Mouse (Mus musculus) embryo, embryonic 10 days (tissue): Measurements from ENCODE around the gene Spindoc.

ENCODE experiments used
- DNase-seq: peaks from one replicate; pipeline ENCODE4 v3.0.0-alpha.2; 2015; ENCODE audit warnings: low spot score

The Spindoc gene

DNA sequence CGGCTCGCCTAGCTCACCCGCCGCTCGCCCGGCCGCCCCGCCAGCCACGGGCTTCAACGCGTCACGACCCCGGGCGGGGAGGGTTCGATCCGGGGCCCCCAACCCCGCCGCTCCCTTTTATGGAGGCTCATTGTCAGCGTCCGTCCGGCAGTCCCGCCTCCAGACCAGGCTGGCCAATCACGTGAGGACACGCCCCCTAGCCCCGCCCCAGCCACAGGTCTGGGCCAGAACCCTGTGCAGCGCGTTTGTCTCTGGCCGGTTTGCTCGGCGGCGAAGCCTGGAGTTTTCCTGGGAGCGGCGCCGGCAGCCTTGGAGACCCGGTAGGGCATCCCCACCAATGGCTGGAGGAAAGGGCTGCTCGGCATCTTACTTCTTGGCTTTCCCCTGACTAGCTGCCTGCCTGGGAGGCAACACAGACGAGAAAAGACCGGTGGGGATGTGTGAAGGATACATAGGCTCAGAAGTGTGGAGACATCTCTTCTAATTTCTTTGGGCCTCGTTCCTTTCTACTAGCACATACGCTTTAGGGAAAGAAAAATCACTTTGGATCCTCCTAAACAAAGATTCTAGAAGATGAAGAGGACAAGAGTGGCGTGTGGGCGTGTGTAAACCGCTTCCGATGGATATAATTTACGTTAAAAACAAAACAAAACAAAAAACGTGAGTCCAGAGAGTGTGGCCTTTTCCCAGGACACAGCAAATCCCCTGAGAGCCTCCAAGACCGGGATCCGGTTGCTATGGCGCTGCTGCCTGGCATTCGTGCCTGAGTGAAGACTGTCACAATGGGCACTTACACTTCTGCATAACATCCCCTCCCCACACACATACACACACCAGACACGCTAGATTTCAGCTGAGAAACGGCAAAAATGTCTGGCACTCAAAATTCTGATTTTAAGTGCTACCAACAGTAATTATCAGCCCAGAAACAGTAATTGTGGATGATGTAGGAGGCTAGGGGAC, at the start of gene Spindoc:
Gene Spindoc (minus strand): TSS at position 92 of the 963 bp plus-strand sequence.
- DNase-seq, result peak; percentile 97

DNA sequence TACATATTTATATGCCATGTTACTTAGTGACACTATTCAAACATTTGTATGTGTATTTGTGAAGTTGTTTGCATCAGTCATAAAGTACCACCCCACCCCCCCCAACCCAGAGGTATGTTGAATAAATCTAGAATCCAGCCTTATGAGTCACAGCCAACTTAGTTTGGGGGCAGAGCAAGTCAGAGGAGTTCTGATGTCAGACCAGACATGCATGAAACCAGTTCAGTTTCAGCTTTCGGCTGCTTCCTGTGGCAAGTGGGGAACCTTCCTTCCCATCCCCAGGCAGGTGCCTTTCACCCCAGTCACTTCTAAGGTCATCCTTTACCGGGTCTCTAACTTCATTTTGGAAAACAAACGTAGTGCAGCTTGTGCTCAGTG, 42.6 kb upstream of the Spindoc start:
- DNase-seq, result no peak

DNA sequence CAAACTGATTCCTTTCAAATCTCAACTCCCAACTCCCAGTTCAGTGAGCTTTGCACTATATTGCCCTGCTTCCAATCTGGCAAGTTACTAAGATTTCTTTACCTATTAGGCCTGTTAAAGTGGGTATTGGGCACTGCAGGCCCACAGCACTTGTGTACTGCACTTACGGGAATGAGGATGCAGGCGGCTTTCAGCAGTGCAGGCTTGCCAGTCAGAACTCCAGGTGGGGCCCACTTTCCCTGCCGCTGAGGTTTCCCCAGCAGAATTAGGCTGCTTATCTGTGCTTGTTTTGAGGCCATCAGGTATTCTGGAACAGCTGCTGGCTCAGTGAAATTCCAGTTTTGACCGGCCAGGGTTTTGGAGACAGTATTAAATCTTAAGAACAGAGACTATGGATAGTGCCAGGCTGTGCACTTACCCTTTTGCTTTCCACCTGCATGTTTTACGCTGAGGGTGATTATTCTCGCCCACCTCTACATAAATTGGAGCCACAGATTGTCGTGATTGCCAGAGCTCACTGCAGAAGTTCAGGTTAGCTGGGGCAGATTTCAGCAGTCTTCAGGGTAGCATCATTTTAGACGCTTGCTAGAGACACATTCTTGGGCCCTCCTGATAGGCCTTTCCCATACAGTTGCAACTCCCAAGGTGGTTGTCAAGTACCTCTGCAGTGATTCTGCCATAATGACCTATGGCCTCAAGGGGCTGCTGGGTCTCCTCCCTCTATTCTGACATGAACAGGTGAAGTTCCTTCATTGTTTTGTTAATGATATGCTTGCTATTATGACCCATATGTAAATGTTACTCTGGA, 42.0 kb upstream of the Spindoc start:
- DNase-seq, result no peak

DNA sequence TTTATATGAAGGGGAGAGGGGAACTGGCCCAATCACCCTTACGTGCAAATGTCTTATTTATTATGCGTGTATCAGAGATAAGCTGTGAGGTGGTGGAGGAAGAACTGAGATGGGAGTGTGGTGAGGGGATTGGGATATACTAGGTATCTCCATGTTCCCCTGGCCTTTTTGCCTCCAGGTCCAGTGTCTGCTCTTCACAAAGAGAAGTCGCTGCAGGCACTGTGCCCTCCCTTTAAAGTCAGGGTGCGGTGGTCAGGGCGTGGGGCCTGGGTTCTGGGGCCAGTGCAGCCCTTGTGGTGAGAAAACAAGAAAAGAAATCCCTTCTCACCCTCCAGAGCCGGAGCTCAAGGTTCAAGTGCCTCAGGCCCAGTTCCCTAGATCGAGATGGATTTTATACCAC, 41.3 kb upstream of the Spindoc start:
- no peak for DNase-seq

DNA sequence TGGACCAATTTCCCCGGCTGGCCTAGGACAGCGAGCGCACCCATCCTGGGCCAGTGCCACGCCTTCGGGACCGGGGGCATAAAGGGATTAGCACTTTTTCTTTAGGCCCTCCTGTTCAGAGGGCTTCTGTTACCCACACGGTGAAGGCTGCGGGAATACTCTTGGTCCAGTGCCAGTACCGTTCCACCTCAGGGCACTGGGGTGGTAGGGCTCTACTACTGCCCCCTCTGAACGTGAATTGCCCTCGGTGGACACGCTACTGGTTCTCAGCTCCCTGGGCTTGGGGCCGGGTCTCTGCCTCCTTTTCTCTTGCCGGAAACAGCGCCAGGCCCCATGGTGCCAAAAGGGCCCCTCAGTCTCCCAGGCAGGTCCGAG, 40.8 kb upstream of the Spindoc start:
- DNase-seq, result no peak

DNA sequence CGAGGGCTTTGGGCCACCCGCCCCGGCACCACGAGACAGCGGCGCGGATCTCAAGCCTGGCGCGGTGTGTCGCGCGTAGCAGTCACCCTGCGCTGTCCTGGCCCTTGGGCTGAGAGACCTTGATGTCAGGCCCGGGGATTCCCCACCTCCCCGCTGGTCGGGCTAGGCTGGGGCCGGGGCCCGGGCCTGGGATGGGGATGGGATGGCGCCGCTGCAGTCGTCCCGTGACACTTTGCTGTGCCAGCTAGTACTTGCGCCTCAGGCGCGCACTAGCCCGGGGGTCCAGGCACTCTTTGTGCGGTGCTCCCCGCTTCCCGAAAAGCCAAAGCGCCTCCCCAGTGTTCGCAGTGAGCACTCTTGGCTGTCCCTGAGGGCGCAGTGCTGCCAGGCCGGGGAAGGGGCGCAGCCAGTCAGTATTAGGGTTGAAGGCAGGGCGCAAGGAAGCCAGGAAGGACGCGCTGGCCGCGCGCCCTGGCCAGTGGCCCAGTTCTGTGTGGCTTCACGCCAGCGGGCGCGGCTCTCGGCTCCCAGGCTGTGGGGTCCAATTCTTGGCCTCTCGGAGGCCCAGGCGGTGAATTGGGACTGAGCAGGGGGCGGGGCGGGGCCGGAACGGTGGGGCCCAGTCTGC, 40.3 kb upstream of the Spindoc start:
- DNase-seq, result peak; percentile 49

DNA sequence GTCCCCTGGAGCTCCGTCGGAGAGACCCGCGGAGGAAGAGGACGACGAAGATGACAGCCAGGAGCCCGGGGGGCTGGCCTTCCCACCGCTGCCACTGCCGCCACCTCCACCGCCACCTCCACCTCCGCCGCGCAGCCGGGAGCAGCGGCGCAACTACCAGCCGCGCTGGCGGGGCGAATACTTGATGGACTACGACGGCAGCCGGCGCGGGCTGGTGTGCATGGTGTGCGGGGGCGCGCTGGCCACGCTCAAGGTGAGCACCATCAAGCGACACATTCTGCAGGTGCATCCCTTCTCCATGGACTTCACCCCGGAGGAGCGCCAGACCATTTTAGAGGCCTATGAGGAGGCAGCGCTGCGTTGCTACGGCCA, 39.8 kb upstream of the Spindoc start:
- peak; percentile 49 for DNase-seq

DNA sequence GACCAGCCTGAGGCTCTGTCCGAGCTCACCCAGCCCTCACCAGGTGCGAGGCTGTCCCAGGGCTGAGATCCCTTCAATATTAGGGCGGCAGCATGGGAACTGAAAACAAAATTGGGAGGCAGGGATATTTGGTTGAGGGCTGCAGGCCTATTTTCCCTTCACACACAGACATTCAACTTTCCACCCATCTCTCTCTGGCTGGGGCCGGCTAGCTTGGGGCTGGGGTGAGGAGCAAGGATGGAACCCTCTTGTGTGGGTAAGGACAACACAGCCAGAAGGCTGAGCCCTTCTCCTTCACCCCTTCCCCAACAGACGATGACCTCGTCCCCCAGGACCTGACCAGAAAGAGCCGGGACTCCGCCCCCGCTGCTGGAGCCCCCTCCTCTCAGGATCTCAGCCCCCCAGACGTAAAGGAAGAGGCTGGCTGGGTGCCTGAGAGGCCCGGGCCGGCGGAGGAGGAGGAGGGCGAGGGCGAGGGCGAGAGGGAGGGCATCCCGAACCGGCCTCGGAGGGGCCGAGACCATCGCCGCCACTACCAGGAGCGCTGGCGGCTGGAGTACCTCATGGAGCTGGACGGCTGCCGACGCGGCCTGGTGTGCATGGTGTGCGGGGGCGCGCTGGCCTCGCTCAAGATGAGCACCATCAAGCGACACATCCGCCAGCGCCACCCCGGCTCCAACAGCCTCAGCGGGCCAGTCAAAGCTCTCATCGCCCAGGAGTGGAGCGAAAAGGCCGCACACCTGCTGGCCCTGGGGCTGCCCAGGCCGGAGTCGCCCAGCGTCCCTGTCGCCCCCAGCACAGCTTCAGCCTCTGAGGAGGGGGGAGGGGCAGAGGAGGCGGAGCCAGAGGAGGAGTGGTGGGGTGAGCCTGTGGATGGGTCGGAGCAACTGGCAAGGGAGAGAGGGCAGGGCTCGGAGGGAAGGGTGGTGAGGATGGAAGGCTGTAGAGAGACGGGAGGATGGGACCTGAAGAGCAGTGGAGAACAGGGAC, 39.1 kb upstream of the Spindoc start:
- DNase-seq, result peak; percentile 76

DNA sequence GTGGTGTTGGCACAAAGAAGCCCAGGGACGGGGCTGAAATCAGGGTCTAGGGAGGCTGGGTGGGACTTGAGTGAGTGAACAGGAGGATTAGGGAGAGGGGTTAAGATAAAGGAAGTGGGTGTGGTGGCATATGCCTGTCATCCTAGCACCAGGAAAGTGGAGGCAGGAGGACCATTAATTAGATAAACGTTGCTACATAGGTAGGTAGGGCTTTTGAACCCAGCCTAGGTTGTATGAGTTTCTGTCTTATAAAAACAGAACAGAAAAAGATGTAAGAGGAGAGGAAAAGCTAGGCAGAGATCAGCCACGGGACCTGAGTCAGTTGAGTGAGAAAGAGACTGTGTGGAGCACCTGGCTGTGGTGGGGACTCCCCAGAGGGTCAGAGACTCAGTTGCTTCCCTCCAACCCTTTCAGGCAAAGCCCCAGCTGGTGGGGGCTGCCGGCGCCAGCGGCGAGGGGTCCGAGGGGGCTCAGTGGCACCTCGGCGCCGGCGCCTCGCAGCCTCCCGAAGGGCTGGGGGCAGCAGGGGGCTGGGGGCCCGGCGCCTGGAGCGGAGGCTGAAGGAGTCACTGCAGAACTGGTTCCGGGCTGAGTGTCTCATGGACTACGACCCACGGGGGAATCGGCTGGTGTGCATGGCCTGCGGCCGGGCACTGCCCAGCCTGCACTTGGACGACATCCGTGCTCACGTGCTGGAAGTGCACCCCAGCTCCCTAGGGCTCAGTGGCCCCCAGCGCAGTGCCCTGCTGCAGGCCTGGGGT, 38.2 kb upstream of the Spindoc start:
- no peak for DNase-seq

DNA sequence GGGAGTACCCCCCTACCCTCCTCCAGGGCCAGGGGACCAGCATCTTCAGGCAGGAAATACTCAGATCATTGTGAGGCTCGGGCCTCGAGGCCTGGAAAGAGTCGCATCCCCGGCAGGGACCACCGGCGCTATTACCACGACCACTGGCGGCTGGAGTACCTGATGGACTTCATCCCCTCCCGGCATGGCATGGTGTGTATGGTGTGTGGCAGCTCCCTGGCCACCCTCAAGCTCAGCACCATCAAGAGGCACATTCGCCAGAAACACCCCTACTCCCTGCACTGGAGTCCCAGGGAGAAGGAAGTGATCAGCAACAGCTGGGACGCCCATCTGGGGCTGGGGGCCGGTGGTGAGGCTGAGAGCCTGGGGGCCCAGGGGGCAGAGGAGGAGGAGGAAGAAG, 37.3 kb upstream of the Spindoc start:
- no peak for DNase-seq

DNA sequence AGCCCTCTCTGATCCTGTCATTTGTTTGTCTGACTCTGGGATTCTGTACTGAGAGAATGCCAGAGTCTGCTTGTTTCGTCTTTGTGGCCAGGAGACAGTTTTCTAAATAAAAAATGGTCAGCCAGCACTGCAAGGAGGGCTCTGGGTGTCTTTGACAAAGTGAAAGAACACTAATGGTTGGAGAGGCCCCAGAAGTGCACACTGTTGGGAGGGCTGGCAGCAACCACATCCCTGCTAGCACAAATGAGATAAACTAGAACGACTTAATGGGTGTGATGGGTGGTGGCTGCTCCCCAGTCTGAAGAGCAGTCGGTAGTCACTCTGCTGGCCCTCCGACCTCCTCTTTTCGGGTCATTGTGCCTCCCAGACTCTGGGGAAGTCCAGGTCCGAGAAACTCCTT, 36.3 kb upstream of the Spindoc start:
- DNase-seq, result no peak

DNA sequence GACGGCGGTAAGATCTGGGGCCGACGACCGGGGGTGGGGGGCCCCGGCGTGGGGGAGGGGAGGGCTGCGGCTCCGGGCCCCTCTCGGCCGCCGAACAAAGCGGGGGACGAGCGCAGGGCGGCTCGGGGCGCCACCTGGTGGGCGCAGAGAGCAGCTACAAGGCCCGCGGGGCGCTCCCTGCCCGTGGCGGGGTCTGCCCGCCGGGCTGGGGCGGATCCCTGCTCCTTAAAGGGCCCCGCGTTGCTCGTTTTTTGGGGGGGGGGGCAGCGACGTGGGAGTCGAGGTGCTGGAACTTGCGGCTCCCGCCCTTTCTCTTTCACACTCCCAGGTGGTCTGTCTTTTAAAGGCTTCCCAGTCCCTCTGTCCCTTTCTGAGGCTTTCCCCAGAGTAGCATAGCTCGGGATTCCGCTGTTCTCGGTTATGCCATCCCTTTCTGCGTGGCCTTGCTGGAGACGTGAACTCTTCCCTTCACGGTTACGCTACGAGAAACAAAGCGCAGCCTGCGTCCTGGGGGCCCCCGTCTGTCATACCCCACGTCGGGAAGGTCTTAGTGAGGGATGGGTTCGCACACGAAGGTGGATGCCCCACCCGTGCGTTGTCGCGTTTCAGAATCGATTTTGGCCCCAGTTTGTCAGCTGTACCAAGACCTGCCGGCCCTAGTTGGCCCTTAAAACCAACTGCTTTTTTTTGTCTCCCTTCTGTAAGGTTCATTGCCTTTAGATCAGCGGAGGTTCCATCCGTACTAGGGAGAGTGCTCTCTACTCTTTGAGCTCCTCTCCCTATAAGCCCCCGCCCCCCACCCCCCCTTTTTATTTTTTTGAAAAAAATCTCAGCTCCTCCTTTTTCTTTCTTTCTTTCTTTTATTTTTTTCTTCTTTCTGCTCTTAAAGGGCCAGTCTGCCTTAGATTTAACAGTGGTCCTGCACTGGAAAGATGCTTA, 35.4 kb upstream of the Spindoc start:
- DNase-seq, result peak; percentile 87

DNA sequence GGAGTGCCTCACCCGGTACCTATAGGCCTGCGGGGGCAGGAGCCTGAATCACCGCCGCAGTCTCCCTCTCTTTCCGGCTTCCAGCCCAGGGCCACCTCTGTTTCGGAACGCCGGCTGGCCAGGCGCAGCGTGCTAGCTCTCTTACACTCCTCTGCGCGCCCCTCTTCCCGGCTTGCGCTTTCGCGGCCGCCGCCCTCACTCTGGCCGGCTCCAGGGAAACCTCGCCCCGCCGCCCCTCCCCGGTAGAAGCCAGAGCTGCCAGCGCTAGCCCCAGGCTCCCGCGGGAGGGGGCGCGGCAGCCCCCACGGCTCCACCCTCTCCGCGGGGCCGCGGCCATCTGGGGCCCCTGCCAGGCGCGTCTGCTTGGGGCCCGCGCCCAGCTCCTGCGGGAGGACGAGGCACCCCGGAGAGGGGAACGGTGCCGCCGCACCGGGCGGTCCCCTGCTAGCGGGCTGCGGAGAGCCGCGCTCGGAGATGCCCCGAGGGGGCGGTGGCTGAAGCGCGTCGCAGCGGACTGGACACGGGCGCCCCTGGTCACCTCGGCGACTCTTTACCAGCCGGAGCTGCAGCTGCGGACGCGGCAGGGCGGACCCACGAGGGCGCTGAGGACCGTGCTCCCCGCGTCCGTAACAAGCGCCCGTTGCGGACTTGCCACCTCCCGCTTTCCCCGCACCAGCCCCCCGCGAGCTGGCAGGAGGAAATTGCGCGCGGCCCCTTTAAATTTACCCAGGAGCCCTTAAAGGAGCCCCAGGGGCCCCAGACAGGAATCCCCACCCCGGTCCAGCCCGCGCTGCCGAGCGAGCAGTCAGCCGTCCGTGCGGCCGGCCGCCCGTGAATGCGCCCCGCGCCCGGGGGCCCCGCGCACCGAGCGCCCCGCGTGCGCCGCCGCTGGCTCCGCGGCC, 34.3 kb upstream of the Spindoc start, which contains the start of gene 2700081O15Rik:
Gene 2700081O15Rik (plus strand): TSS at position 792 of the 902 bp plus-strand sequence.
- DNase-seq, result peak; percentile 73

DNA sequence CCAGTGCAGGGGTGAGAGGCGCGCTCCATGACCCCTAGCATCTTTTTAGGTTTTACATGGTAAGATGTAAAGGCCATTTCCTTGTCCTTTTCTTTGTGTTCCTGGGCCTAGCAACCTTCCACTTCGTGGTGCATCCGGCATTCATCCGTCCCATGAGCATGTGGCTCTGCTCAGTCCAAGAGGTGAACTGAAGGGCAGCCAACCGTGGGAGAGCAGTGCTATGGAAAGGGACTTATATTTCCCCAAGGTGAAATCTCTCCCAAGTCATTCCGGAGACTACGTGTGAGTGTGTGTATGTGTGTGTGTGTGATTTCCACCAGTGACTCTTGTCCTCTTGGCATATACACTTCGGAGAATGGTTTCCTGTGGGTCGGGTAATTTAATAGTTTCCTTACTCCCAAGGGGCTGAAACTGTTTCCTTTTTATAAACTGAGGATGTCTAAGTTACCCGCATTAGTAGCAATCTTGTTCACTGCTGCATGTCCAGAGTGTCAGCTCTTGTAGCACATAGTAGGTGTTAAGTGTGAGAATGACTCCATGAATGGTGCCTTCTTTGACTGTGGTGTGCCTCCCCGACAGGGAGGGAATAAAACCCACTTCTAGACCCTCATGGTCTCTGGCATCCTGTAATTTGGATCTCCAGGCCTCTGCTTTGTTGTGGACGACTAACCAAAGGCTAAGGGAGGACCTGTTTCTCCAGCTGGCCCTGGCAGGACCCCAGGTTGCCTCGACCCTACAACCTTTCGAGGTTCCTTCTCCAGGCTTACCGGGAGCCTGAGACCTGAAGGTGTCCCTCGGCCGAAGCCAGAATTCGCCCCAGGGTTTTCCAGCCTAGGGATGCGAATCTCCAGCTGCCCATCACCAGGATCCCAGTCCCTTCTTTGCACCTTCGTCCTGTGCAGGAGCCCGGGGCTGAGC, 33.4 kb upstream of the Spindoc start:
- DNase-seq, result no peak

DNA sequence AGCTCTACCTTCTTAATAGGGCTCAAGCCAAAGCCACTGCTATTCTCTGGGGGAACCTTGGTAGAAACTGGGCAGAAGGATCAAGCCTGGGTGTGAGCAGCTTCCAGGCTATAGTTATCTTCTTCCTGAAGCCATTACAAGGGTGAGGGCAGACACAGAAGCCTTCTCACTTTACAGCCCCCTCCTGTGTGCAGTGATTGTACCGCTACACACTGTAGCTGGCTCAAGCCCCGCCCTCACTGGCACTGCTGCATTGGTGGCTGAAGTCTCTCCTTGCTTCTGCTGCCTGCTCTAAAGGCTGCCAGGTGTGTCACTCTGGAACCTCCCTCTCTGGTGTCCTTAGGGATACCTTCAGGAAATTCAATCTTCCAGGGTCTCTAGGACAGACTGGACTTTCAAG, 29.6 kb upstream of the Spindoc start:
- DNase-seq, result no peak

DNA sequence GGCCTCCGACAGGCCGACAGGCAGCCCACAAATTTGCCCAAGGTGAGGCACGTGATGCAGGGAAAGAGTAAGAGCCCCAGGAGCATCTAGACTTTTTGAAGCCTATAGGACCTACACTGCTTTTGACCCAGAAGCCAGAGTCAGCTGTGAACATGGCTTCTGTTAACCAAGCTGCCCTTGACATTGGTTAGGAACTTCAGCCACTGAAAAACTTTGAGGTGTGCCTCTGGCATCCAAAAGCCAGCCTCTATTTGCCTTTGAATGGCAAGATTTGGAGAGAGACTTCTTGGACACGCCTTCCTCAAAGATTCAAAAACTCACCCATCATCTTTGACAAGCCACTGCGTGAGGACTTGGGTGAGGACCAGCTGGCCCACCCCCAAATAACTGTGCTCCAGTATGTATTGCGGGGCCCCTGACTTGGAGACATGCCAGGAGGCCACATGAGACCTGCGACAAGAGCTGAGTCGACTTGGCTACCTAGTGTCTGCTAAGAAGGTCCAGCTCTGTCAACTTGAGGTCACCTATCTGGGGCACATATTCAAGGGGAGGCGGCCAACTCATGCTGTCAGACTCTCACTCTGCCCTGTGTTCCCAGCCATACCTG, 21.9 kb upstream of the Spindoc start:
- DNase-seq, result no peak

DNA sequence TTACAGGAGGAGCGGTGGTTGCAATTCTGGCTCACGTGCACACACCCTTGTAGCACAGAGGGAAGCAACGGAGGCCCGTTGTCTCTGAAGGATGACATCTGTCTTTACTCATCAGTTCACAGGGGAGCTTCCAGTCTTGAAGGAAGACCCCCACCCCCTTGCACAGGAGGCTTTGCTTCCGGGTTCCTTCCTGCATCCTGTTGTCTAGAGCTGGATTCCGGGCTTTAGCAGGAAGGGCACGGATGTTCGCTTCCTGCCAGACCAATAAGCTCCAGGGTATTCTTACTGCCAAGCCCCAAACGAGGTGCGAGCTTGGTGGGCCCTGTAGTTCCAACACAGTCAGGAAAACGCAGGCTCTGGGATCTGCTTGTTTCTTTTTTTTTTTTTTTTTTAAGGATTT, 17.8 kb upstream of the Spindoc start:
- no peak for DNase-seq
